Mouse (Mus musculus) testis, postnatal 14 days (tissue): Measurements from ENCODE around the gene Gm21904.
"Not testable (repeated sequence)": the region's sequence is repeated elsewhere in the genome, so short reads cannot be mapped to it uniquely, and the experiment has no call there.

Experiments used
- DNase-seq: peaks from one replicate; pipeline ENCODE4 v3.0.0; 2021; ENCODE audit warnings: low spot score

Gm21904 gene

GRCm38 (mm10) chrY:17846166-17846565 is at the start of gene Gm21904:
Gm21904 (minus strand) TSS chrY:17846266.
- DNase-seq = not testable (repeated sequence)

DNA sequence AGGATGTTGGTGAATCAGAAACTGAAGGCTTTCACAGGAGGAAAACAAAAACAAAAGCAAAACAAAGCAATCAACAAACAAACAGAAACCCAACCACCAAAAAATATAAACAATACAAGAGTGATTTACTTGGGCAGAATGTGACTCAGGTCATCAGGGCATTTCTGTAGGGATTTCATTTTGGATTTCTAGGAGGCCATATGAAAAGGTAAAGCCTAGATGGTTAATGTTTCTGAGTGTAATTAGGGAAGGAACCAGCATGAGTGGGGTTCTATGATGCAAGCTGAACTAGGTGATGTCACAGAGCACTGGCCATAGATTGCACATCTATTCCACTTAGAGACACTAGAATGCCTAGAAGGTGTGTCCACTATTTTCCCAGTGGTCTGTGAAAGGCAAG is 28.4 kb upstream of the Gm21904 start, which contains the start of the genes Gm20772 and Gm20831:
Gene Gm20772 (plus strand): TSS at position 301 of the 400 bp plus-strand sequence.
Gene Gm20831 (plus strand): TSS at position 301 of the 400 bp plus-strand sequence.
- not testable (repeated sequence) for DNase-seq
